Mouse (Mus musculus) lung, postnatal 0 days (tissue): ENCODE measurements around the gene Bace1. TPM values are rescaled to one million over a fixed set of nuclear protein-coding genes. Genes with fewer than 3 reads are reported as not detected.
A peak's percentile ranks its signal among the peaks of the same experiment; 100 is the strongest.
"Not testable (repeated sequence)": the region's sequence is repeated elsewhere in the genome, so short reads cannot be mapped to it uniquely, and the experiment has no call there.

Source experiments
- ATAC-seq: fragments of 200-750 bp; cut with Nextera tagmentation; 2 replicates; pipeline ENCODE4 v1.8.0; 2017; ENCODE audit warnings: moderate library complexity
- DNase-seq: peaks from one replicate; pipeline ENCODE4 v3.0.0-alpha.2; 2016; ENCODE audit warnings: low spot score
- H3K27ac ChIP-seq: fragments of 300-500 bp; sonication (generic); 2 replicates; pipeline ENCODE4 v1.5.1; 2014; ENCODE audit warnings: antibody characterized with exemption, mild to moderate bottlenecking, low read length, mixed read lengths
- H3K27me3 ChIP-seq: fragments of 300-500 bp; sonication (generic); replicated peaks from 2 replicates; pipeline ENCODE4 v1.6.1; 2014; ENCODE audit warnings: low read length, mixed read lengths; ENCODE audit not compliant: insufficient read depth
- H3K36me3 ChIP-seq: fragments of 300-500 bp; sonication (generic); 2 replicates; pipeline ENCODE4 v1.6.1; 2014; ENCODE audit warnings: low read length, mixed read lengths; ENCODE audit not compliant: insufficient read depth
- H3K4me1 ChIP-seq: fragments of 300-500 bp; sonication (generic); 2 replicates; pipeline ENCODE4 v1.6.1; 2014; ENCODE audit warnings: antibody characterized with exemption, low read depth, low read length, mixed read lengths; ENCODE audit not compliant: insufficient read depth
- H3K4me2 ChIP-seq: fragments of 300-500 bp; sonication (generic); replicated peaks from 2 replicates; pipeline ENCODE4 v1.6.1; 2014; ENCODE audit warnings: low read depth, mild to moderate bottlenecking, low read length, moderate library complexity, mixed read lengths
- H3K4me3 ChIP-seq: fragments of 300-500 bp; sonication (generic); 2 replicates; pipeline ENCODE4 v1.5.1; 2014; ENCODE audit warnings: low read depth, low read length
- H3K9ac ChIP-seq: fragments of 300-500 bp; sonication (generic); replicated peaks from 2 replicates; pipeline ENCODE4 v1.6.1; 2014; ENCODE audit warnings: low read depth, mild to moderate bottlenecking
- H3K9me3 ChIP-seq: fragments of 300-500 bp; sonication (generic); 2 replicates; pipeline ENCODE4 v1.6.1; 2016; ENCODE audit warnings: low read length, mixed read lengths
- CTCF ChIP-seq: IDR thresholded peaks from 2 replicates; pipeline ENCODE4 v1.5.1; 2016; ENCODE audit warnings: antibody characterized with exemption, mild to moderate bottlenecking
- EP300 ChIP-seq: IDR thresholded peaks from 2 replicates; pipeline ENCODE4 v1.6.1; 2016; ENCODE audit warnings: antibody characterized with exemption, mild to moderate bottlenecking, control low read depth
- WGBS: fragments of 180-500 bp; shearing (Covaris S2); extraction: QIAGEN DNeasy Blood & Tissue Kit; methylation state at CpG from one replicate; pipeline ENCODE4 v1.1.7; 2014; 5-methylcytosine and 5-hydroxymethylcytosine counted together
- polyA plus RNA-seq: library from polyadenylated mRNA; unstranded; fragments of >200 nt; fragmentation: Nextera tagmentation; extraction: Ambion mirVana; gene quantifications from 2 replicates; pipeline ENCODE4 v1.2.1, GENCODE M21; 2015

Bace1 gene
- polyA plus RNA-seq, 1 experiment from 2014 or later: 16.6 TPM

DNA sequence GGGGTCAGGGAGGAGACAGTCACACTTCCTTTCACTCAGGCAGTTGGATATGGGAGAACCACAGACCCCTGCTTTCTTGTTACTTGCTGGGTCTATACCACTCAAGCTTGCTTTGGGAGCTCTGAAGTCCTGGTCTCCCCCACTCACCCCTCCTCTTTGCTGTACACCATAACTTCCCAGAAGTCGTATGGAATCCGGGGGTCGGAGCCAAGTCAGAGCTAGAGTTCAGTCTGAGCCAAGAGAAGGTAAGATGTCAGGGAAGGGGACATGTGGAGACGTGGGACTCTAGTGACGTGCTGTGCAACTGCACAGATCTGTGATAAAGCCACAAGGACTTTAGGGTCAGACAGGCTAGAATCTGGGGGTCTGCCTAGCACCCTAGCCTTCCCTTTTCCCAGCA lies 2.0 kb downstream of the Bace1 start:
- 33% methylated on average over 5 of the region's 5 CpGs for WGBS
- Histone ChIP-seq H3K4me2 (peak overlapping the region; percentile 93), H3K36me3 (no peaks in the 10 kb centered on the region), H3K27ac (no peak overlapping the region), H3K4me3 (peak overlapping the region; percentile 60; the same call in 1 of the 2 replicates), H3K4me1 (peaks cover 13% of the 10 kb centered on the region; the same call in 1 of the 2 replicates), H3K9me3 (no peaks in the 10 kb centered on the region), H3K9ac (no peak overlapping the region; the same call in 1 of the 2 replicates), H3K27me3 (no peaks in the 10 kb centered on the region)
- peak; percentile 10 for DNase-seq
- no peak for ATAC-seq
- TF ChIP-seq CTCF (no peak), EP300 (no peak)

DNA sequence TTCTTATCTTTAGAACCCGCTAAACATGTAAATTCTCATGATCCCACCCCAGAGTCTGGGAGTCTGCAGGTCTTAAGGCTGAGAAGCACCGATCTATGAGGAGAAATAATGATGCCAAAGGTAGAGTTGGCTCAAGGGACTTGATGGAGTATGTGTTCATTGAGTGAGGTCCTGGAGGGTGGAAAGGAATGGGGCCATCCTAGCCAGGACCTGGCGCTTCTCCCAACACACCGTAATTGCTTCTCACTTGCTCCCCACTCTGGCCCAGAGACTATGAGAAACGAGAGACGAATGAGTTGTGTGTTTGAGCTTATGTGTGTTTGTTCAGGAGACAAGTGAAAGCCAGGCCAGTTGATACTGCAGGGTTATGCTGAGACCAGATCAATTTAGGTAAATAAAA lies 3.1 kb downstream of the Bace1 start:
- TF ChIP-seq CTCF (no peak), EP300 (no peak)
- Histone ChIP-seq H3K36me3 (no peaks in the 10 kb centered on the region), H3K4me3 (no peak overlapping the region), H3K4me2 (no peak overlapping the region), H3K4me1 (peaks cover 13% of the 10 kb centered on the region; the same call in 1 of the 2 replicates), H3K27ac (no peak overlapping the region), H3K9me3 (no peaks in the 10 kb centered on the region), H3K27me3 (no peaks in the 10 kb centered on the region), H3K9ac (no peak overlapping the region)
- no peak for DNase-seq
- 59% methylated on average over 6 of the region's 6 CpGs for WGBS
- ATAC-seq: no peak

DNA sequence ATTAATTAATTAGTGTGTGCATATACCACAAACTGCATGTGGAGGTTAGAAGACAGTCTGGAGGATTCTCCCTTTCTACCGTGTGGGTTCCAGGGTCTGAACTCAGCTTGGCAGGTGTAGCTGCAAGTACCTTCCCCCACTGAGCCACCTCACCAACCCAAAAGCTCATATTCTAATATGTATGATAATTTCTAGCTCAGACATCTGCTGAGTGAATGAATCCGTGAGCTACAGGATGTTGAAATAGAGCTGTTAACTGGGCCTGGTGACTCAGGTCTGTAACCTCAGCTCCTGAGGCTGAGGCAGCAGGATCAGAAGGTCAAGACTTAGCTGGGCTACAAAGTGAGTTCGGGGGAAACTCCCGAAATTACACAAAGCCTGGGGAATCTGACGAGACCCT lies 4.6 kb downstream of the Bace1 start:
- Histone ChIP-seq H3K9ac (no peak overlapping the region), H3K4me2 (no peak overlapping the region), H3K36me3 (no peaks in the 10 kb centered on the region), H3K4me3 (no peak overlapping the region), H3K4me1 (peaks cover 13% of the 10 kb centered on the region; the same call in 1 of the 2 replicates), H3K27ac (no peak overlapping the region), H3K27me3 (no peaks in the 10 kb centered on the region), H3K9me3 (no peaks in the 10 kb centered on the region)
- ATAC-seq (no peak), DNase-seq (no peak)
- TF ChIP-seq EP300 (no peak), CTCF (no peak)
- WGBS: 76% methylated on average over 5 of the region's 5 CpGs

DNA sequence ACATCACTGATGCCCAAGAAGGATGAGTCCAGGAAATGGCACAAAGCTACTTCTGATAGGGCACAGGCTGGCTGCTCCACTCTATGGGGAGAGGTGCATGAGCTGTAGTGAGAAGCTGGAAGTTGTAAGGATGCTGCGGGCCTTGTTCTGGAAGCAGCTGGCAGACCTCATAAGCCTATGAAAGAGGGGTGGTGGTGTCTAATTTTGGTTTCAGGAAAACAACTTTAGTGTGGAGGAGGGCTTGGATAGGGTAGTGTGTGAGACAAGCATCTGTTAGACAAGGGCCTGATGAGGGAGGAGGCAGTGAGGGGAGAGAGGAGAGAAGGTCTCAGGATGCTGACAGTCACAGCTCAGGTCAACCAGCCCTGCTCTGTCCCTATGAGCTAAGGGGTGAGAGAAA lies 5.4 kb downstream of the Bace1 start:
- WGBS: 65% methylated on average over 1 of the region's 1 CpGs
- Histone ChIP-seq H3K4me2 (no peak overlapping the region), H3K4me3 (no peak overlapping the region), H3K9me3 (no peaks in the 10 kb centered on the region), H3K9ac (no peak overlapping the region), H3K27me3 (no peaks in the 10 kb centered on the region), H3K4me1 (peaks cover 13% of the 10 kb centered on the region; the same call in 1 of the 2 replicates), H3K27ac (no peak overlapping the region), H3K36me3 (no peaks in the 10 kb centered on the region)
- TF ChIP-seq EP300: no peak
- DNase-seq: no peak
- ATAC-seq: no peak

DNA sequence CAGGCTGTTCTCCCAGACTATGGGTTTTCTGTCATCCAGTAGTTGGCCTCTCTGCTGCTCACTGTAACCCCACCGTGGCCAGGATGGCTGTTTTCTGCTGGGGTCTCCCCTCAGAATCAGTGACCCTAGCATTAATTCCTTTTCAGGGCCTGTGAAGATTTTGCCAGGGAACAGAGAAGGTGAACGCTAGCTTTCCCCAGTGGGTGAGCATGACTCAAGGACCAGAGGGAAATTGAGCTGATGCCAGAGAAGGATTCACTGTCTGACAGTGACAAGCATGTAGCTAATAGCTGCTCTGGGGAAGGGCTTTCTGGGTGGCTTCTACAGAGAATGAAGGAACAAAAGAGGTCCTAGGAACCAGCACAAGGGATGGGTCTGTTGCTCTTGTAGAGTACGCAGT lies 7.2 kb downstream of the Bace1 start:
- Histone ChIP-seq H3K27ac (no peak overlapping the region), H3K36me3 (no peaks in the 10 kb centered on the region), H3K4me1 (peaks cover 6% of the 10 kb centered on the region; the same call in 1 of the 2 replicates), H3K9me3 (no peaks in the 10 kb centered on the region), H3K9ac (no peak overlapping the region), H3K4me3 (no peak overlapping the region), H3K27me3 (no peaks in the 10 kb centered on the region), H3K4me2 (no peak overlapping the region)
- 85% methylated on average over 3 of the region's 3 CpGs for WGBS
- DNase-seq (no peak), ATAC-seq (no peak)
- TF ChIP-seq EP300: no peak
- no peak for TF ChIP-seq CTCF

DNA sequence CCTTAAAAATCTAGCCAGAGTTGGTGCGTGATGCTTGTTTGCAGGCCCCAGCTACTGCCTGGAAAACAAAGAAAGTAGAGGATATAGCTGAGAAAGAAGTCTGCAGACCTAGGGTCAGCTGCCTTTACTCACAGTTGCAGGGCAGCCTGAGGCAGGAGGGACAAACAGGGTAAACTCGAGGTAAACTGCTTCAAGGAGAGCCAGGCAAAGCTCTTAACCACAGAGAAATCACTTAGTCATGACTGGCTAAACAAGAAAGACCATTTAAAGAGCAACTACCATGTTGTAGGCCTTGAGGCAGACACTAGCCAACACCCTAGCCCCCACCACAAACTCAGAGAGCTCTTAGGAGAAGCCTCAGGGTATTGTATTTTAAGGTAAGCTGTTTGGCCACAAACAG lies 7.8 kb downstream of the Bace1 start:
- H3K36me3 ChIP-seq, H3K4me2 ChIP-seq, H3K4me3 ChIP-seq, H3K27me3 ChIP-seq, H3K4me1 ChIP-seq, H3K9ac ChIP-seq, H3K9me3 ChIP-seq, DNase-seq, H3K27ac ChIP-seq, ATAC-seq: not testable (repeated sequence)
- WGBS: 57% methylated on average over 2 of the region's 2 CpGs

DNA sequence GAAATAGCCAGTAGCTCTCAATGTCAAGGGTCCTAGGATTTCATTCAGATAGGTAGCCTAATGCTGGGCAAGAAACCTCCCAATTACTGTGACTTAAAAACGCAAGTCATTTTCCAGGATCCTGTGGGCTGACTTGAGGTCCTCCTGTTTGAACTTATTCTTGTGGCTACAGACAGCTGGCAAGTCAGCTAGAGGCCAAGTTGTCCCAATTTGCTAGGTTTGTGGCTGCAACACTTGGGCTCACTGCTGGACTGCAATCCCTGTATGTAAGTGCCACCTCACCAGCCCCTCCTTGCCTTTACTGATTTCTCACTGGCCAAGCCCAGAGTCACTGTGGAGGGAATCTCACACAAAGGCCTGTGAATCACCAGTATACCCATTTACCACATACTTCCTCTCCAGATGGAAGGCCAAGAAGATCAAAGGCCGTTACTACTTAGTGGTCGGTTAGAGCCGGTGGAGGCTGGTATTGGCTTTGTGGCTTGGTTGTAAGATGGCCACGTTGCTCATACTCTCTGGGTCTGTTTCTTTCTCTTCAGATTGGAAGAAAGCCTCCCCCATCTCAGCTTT lies 8.6 kb downstream of the Bace1 start:
- Histone ChIP-seq H3K4me1 (0 out of 2 replicates have a peak, but pooled peaks cover 3% of the 10 kb centered on the region), H3K36me3 (no peaks in the 10 kb centered on the region), H3K4me3 (no peak overlapping the region), H3K27me3 (no peaks in the 10 kb centered on the region), H3K4me2 (no peak overlapping the region), H3K9me3 (no peaks in the 10 kb centered on the region), H3K9ac (no peak overlapping the region), H3K27ac (no peak overlapping the region)
- TF ChIP-seq CTCF: no peak
- no peak for DNase-seq
- 79% methylated on average over 5 of the region's 5 CpGs for WGBS
- no peak for ATAC-seq
